Mouse (Mus musculus): ENCODE data around the gene Txlna. TPM values are rescaled to one million over a fixed set of nuclear protein-coding genes. Genes with fewer than 3 reads are reported as not detected.

Gene Txlna
- polyA plus RNA-seq (2015; fragmentation: Nextera tagmentation; extraction: Ambion mirVana) = 63.0 and 66.1 TPM in 2 replicates

DNA sequence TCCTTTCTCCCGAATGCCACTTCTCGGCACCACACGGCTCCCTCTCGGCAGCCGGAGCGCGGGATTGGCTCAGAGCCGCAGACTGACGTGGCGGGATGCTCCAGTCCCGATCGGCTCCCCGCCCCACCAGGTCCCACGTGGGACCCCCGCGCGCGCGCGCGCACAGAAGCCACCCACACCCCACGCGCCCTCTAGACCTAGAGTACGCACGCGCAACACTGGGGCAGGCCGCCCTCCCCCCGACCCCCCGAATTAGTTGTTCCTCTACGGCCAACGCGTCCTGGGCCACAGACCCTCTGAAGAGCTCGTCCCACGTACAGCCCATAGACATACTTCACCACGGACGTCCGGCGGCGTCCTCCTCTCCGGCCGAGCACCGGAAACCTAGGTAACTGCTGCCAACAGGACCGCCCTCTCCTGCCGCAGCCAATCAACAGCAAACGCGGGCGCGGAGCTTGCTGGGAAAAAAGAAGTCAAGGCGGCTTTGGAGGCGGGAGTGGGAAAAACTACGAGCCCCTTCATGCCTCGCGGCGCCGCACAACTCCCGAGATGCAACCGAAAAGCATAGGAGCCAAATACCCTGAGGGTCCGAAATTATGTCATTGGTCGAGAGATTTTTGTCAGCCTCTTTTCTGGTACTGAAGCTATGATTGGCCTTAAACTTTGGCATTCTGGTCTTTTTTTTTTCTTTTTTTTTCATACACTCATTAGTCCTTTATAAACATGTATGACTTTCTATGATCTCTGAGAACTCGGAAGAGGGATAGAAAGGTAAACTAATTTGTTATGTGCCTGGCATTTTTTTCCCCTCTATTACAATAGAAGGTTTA lies at the start of gene Txlna:
Txlna (minus strand) TSS at position 428 of the 830 bp plus-strand sequence.
- ATAC-seq (ENCODE audit: insufficient read depth, low FRiP score, low read depth) = peak; percentile 92
- peaks cover 26% of the 10 kb centered on the region for H3K36me3 ChIP-seq
- WGBS = under 1% methylated on average over 60 of the region's 60 CpGs
- peak within 1 kb of the TSS; percentile 53 for H3K9ac ChIP-seq
- peak within 1 kb of the TSS; percentile 97 for H3K27ac ChIP-seq
- H3K4me3 ChIP-seq (replicated peaks) = peak within 1 kb of the TSS; percentile 70
- H3K9me3 ChIP-seq = no peaks in the 10 kb centered on the region
- H3K4me2 ChIP-seq = peak within 1 kb of the TSS; percentile 78
- H3K27me3 ChIP-seq (replicated peaks) = no peaks in the 10 kb centered on the region
- H3K4me1 ChIP-seq = peaks cover 13% of the 10 kb centered on the region

DNA sequence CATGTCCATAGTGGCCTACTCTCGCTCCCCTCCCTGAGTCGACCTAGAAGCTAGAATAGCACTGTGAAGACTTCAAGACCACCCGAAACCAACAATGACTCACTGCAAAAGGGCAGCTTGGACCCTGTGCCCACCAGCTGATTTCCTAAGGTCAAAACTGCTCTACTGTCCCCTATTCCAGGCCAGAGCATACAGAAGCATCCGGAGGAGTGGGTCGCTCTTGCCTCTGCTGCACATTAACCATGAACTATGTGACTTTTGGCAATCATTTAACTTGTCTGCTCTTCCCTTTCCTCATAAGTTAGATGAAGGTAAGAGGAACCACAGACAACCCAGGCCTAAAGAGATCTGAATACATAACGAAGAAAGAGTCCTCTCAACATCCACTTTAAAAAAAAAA lies 43.7 kb upstream of the Txlna start:
- H3K27ac ChIP-seq = no peak overlapping the region
- WGBS = 93% methylated on average over 6 of the region's 6 CpGs
- H3K4me3 ChIP-seq (replicated peaks) = no peak overlapping the region
- H3K9me3 ChIP-seq = no peaks in the 10 kb centered on the region
- H3K9ac ChIP-seq = no peak overlapping the region
- no peak for ATAC-seq (ENCODE audit: insufficient read depth, low FRiP score, low read depth)
- no peak overlapping the region for H3K4me2 ChIP-seq
- no peaks in the 10 kb centered on the region for H3K27me3 ChIP-seq (replicated peaks)
- H3K4me1 ChIP-seq = no peaks in the 10 kb centered on the region
- H3K36me3 ChIP-seq = peaks cover 35% of the 10 kb centered on the region

- Histone ChIP-seq H3K36me3 (peaks cover 35% of the 10 kb centered on the region), H3K4me3 (replicated peaks) (no peak overlapping the region), H3K4me2 (no peak overlapping the region), H3K27me3 (replicated peaks) (no peaks in the 10 kb centered on the region), H3K4me1 (no peaks in the 10 kb centered on the region), H3K9ac (no peak overlapping the region), H3K9me3 (no peaks in the 10 kb centered on the region), H3K27ac (no peak overlapping the region)
- no peak for ATAC-seq (ENCODE audit: insufficient read depth, low FRiP score, low read depth)
- 85% methylated on average over 11 of the region's 11 CpGs for WGBS
Measured at GRCm38 (mm10) chr4:129683901-129684493, 43.1 kb upstream of the Txlna start.

- no peaks in the 10 kb centered on the region for H3K27me3 ChIP-seq (replicated peaks)
- no peak overlapping the region for H3K27ac ChIP-seq
- H3K4me1 ChIP-seq = no peaks in the 10 kb centered on the region
- H3K9me3 ChIP-seq = no peaks in the 10 kb centered on the region
- no peak overlapping the region for H3K9ac ChIP-seq
- ATAC-seq (ENCODE audit: insufficient read depth, low FRiP score, low read depth) = no peak
- no peak overlapping the region for H3K4me2 ChIP-seq
- no peak overlapping the region for H3K4me3 ChIP-seq (replicated peaks)
- WGBS = 96% methylated on average over 11 of the region's 11 CpGs
- H3K36me3 ChIP-seq = peaks cover 30% of the 10 kb centered on the region
Measured at GRCm38 (mm10) chr4:129681837-129682236, 41.0 kb upstream of the Txlna start.

DNA sequence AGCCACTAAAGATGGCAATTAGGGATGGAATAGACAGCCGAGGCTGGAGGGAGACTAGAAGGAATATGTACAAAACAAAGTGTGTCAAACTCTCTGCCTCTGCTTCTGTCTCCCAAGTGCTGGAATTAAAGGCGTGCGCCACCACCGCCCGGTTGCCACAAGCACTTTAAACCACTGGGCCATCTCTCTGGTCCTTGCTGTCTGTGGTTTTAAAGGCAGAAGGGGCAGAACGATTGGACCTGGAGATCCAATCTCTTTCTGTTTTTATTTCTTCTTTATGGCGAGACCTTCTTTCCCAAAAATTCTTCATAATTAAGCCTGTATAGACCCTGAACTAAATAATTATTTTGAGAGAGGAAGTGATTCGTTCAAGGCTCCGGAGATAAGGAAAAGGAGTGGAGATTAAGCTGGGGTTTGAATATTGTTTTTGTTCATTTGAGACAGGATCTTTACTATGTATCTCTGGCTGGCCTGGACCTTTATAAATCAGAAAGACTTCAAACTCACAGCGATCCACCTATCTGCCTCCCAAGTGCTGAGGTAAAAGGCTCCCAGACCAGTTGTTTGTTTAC lies 32.1 kb upstream of the Txlna start:
- Histone ChIP-seq H3K4me2 (peak overlapping the region; percentile 76), H3K4me3 (replicated peaks) (peak overlapping the region; percentile 98), H3K4me1 (peaks cover 9% of the 10 kb centered on the region), H3K27ac (peak overlapping the region; percentile 96), H3K9ac (0 out of 2 replicates have a peak overlapping the region, but pooled peaks have one; percentile 21), H3K27me3 (replicated peaks) (no peaks in the 10 kb centered on the region), H3K9me3 (no peaks in the 10 kb centered on the region), H3K36me3 (peaks cover 5% of the 10 kb centered on the region; the same call in 1 of the 2 replicates)
- WGBS = 4% methylated on average over 10 of the region's 10 CpGs
- peak; percentile 43; the same call in 1 of the 2 replicates for ATAC-seq (ENCODE audit: insufficient read depth, low FRiP score, low read depth)

- Histone ChIP-seq H3K27ac (peak within 1 kb of the TSS; percentile 96), H3K4me3 (replicated peaks) (peak within 1 kb of the TSS; percentile 98), H3K36me3 (peaks cover 5% of the 10 kb centered on the region; the same call in 1 of the 2 replicates), H3K4me2 (peak within 1 kb of the TSS; percentile 76), H3K9me3 (no peaks in the 10 kb centered on the region), H3K9ac (peak within 1 kb of the TSS; percentile 92), H3K27me3 (replicated peaks) (no peaks in the 10 kb centered on the region), H3K4me1 (peaks cover 9% of the 10 kb centered on the region)
- WGBS = under 1% methylated on average over 65 of the region's 65 CpGs
- ATAC-seq (ENCODE audit: insufficient read depth, low FRiP score, low read depth) = peak; percentile 87
Measured at GRCm38 (mm10) chr4:129672083-129672877, 31.4 kb upstream of the Txlna start, which contains the start of gene Kpna6. Gene Kpna6 (minus strand): TSS chr4:129672767.

DNA sequence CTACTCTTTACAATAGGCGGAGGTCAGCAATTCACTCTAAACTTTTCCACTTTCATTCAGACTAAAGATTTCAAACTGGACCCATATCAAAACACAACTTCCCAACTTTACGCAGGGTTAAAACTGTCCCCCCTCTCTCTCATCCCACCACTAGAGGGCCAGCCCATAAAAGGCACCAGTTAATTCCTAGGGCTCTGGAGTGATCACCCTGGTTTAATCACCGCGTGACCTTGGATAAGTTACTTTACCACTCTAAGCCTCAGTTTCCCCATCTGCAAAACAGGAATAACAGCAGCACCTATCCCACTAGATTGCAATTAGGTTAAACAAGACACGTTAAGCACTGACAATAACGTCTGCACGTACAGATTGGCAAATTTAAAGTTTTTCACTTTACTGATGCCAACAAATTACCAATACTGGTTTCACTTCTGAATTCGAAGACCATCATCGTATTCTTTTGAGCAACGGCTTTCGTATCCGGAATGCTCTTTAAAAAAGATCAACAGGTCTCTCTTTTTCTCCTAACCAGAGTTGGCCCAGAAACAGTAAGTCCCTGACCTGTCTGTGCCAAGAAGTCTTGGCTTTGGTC lies 30.7 kb upstream of the Txlna start:
- peak overlapping the region; percentile 98 for H3K4me3 ChIP-seq (replicated peaks)
- peak overlapping the region; percentile 76 for H3K4me2 ChIP-seq
- peak overlapping the region; percentile 92 for H3K9ac ChIP-seq
- H3K27ac ChIP-seq = peak overlapping the region; percentile 96
- H3K9me3 ChIP-seq = no peaks in the 10 kb centered on the region
- no peaks in the 10 kb centered on the region for H3K27me3 ChIP-seq (replicated peaks)
- no peak for ATAC-seq (ENCODE audit: insufficient read depth, low FRiP score, low read depth)
- peaks cover 2% of the 10 kb centered on the region; the same call in 1 of the 2 replicates for H3K36me3 ChIP-seq
- peaks cover 9% of the 10 kb centered on the region for H3K4me1 ChIP-seq
- WGBS = 6% methylated on average over 12 of the region's 12 CpGs

GRCm38 (mm10) chr4:129662255-129662813 lies 21.5 kb upstream of the Txlna start:
- no peaks in the 10 kb centered on the region for H3K27me3 ChIP-seq (replicated peaks)
- H3K27ac ChIP-seq = no peak overlapping the region
- H3K9ac ChIP-seq = no peak overlapping the region
- H3K4me2 ChIP-seq = no peak overlapping the region
- H3K36me3 ChIP-seq = peaks cover 28% of the 10 kb centered on the region
- H3K4me1 ChIP-seq = no peaks in the 10 kb centered on the region
- no peaks in the 10 kb centered on the region for H3K9me3 ChIP-seq
- ATAC-seq (ENCODE audit: insufficient read depth, low FRiP score, low read depth) = no peak
- 77% methylated on average over 3 of the region's 3 CpGs for WGBS
- H3K4me3 ChIP-seq (replicated peaks) = no peak overlapping the region

- Histone ChIP-seq H3K36me3 (peaks cover 31% of the 10 kb centered on the region), H3K27ac (no peak overlapping the region)
- 67% methylated on average over 3 of the region's 3 CpGs for WGBS
Measured at GRCm38 (mm10) chr4:129661584-129661983, 20.7 kb upstream of the Txlna start.

GRCm38 (mm10) chr4:129654770-129655169 lies 13.9 kb upstream of the Txlna start:
- no peaks in the 10 kb centered on the region for H3K27me3 ChIP-seq (replicated peaks)
- no peak overlapping the region for H3K9ac ChIP-seq
- no peak overlapping the region for H3K4me3 ChIP-seq (replicated peaks)
- no peaks in the 10 kb centered on the region for H3K4me1 ChIP-seq
- no peak overlapping the region for H3K4me2 ChIP-seq
- WGBS = 91% methylated on average over 14 of the region's 14 CpGs
- peaks cover 46% of the 10 kb centered on the region for H3K36me3 ChIP-seq
- no peaks in the 10 kb centered on the region for H3K9me3 ChIP-seq
- ATAC-seq (ENCODE audit: insufficient read depth, low FRiP score, low read depth) = no peak
- H3K27ac ChIP-seq = no peak overlapping the region

More at GRCm38 (mm10) chr4:129661584-129661983, 20.7 kb upstream of the Txlna start:
- no peak for ATAC-seq (ENCODE audit: insufficient read depth, low FRiP score, low read depth)
- no peaks in the 10 kb centered on the region for H3K9me3 ChIP-seq
- no peak overlapping the region for H3K9ac ChIP-seq
- no peak overlapping the region for H3K4me3 ChIP-seq (replicated peaks)
- H3K27me3 ChIP-seq (replicated peaks) = no peaks in the 10 kb centered on the region
- no peaks in the 10 kb centered on the region for H3K4me1 ChIP-seq
- H3K4me2 ChIP-seq = no peak overlapping the region

- Histone ChIP-seq H3K4me3 (replicated peaks) (no peak overlapping the region), H3K9ac (no peak overlapping the region), H3K36me3 (peaks cover 67% of the 10 kb centered on the region), H3K4me2 (no peak overlapping the region), H3K4me1 (no peaks in the 10 kb centered on the region), H3K27me3 (replicated peaks) (no peaks in the 10 kb centered on the region), H3K27ac (no peak overlapping the region), H3K9me3 (no peaks in the 10 kb centered on the region)
- ATAC-seq (ENCODE audit: insufficient read depth, low FRiP score, low read depth) = no peak
- WGBS = 91% methylated on average over 8 of the region's 8 CpGs
Measured at GRCm38 (mm10) chr4:129650359-129650758, 9.5 kb upstream of the Txlna start.
